Mouse (Mus musculus): ENCODE measurements around the gene Tada2a.

DNA sequence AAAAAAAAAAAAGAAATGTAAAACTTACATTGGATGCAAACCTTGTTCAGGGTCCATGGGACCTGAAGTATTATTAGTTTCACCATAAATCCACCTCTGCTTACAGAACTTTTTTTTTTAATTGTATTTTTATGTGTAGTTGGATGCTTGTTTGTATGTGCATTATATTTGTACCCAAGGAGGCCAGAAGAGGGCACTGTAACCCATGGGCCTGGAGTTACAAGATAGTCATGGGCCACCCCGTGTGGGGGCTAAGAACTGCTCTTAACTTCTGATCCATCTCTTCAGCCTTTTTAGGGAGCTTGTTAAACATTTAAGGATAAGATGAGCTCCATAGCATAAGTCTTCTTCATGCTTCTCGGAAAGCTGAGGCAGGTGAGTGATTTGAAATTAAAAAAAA lies 21.5 kb upstream of the Tada2a start:
- TF ChIP-seq MAFK (IDR thresholded peaks at IDR 0.05; ENCODE audit: insufficient read depth, low read depth, low read length) (no peak), HCFC1 (IDR thresholded peaks at IDR 0.05; ENCODE audit: borderline replicate concordance, insufficient read depth, low read length) (no peak), ZC3H11A (IDR thresholded peaks at IDR 0.05; ENCODE audit: borderline replicate concordance, low read depth, low read length) (no peak)

Measured in ES-E14 (cell line).